ENCODE assay signal across 10 mouse cellular contexts in genomic region chr16:36985636-36986042, GRCm38 (mm10). TPM values are rescaled to one million over a fixed set of nuclear protein-coding genes. Genes with fewer than 3 reads are reported as not detected.
DNase-seq lines count a peak whose midpoint lies in the region; ATAC-seq and TF ChIP-seq lines count a peak whose summit lies in the region.
"Had no signal": no experiment of that assay in that cellular context is flagged by ENCODE, and none has a peak within 500 bp of the region (broad histone marks: within the 10 kb centered on the region; RNA-seq: fewer than 3 reads in every experiment).

No protein-coding gene starts in this region.

- no peak overlapping the region for H3K4me2 ChIP-seq in stomach, postnatal 0 days (replicated peaks; ENCODE audit: low read depth)

- peaks cover 21% of the 10 kb centered on the region for H3K4me1 ChIP-seq in heart, embryonic 10.5 days
- no peaks in the 10 kb centered on the region for H3K4me1 ChIP-seq in stomach, postnatal 0 days (replicated peaks; ENCODE audit: control insufficient read depth, insufficient read depth)

- no peaks in the 10 kb centered on the region for H3K27me3 ChIP-seq in heart, embryonic 10.5 days (ENCODE audit: insufficient read depth, poor library complexity, severe bottlenecking)
- H3K27me3 ChIP-seq in stomach, postnatal 0 days (ENCODE audit: control insufficient read depth, insufficient read depth, low read length): no peaks in the 10 kb centered on the region

- H3K27ac ChIP-seq in heart, embryonic 10.5 days: no peak overlapping the region
- no peak overlapping the region for H3K27ac ChIP-seq in stomach, postnatal 0 days (replicated peaks)

- DNase-seq in heart, adult 18-20 months: peak; percentile 45 to 49
- DNase-seq in heart, embryonic 10.5 days (ENCODE audit: low spot score): no peak
- peak; percentile 42 for DNase-seq in CD4-positive, CD25-positive, alpha-beta regulatory T cell, adult 2 months (ENCODE audit: low read depth, low spot score)
- peak; percentile 85 to 93 for DNase-seq in natural killer cell, adult 2 months (ENCODE audit: low spot score in 2 of 2)
- DNase-seq in urinary bladder, postnatal 14 days (ENCODE audit: low spot score): no peak
- no peak for DNase-seq in stomach, postnatal 0 days (ENCODE audit: low spot score)
- no peak for DNase-seq in right cerebral cortex, postnatal 36 days (ENCODE audit: low spot score in 2 of 2)
- DNase-seq: adrenal gland, postnatal 36 days had no signal

- no peak for TF ChIP-seq EP300 in stomach, postnatal 0 days (optimal IDR thresholded peaks at IDR 0.05)

- H3K4me3 ChIP-seq in heart, embryonic 10.5 days: no peak overlapping the region
- H3K4me3 ChIP-seq in stomach, postnatal 0 days (ENCODE audit: low read depth, low read length): no peak overlapping the region

- 63% methylated on average over 5 of the region's 5 CpGs for WGBS in heart, embryonic 10.5 days
- WGBS in stomach, postnatal 0 days: 63% methylated on average over 5 of the region's 5 CpGs

- H3K36me3 ChIP-seq in heart, embryonic 10.5 days: peaks cover 9% of the 10 kb centered on the region; the same call in 1 of the 2 replicates
- no peaks in the 10 kb centered on the region for H3K36me3 ChIP-seq in stomach, postnatal 0 days (ENCODE audit: control insufficient read depth, insufficient read depth, low read length)

- no peaks in the 10 kb centered on the region for H3K9me3 ChIP-seq in heart, embryonic 10.5 days
- no peaks in the 10 kb centered on the region for H3K9me3 ChIP-seq in stomach, postnatal 0 days (ENCODE audit: control insufficient read depth, low read length)

- TF ChIP-seq CTCF in stomach, postnatal 0 days (IDR thresholded peaks at IDR 0.05; ENCODE audit: low read depth): no peak

- H3K9ac ChIP-seq in stomach, postnatal 0 days (ENCODE audit: low read length): no peak overlapping the region

- peak; percentile 80 for ATAC-seq in inflammation-experienced regulatory T-cells, adult 6 months
- ATAC-seq in stomach, postnatal 0 days (ENCODE audit: low FRiP score, low TSS enrichment): no peak

RNA-seq across cellular contexts. Expression of gene Fbxo40, which starts 4.6 kb away (rescaled TPM):
- total RNA-seq in heart, adult 18-20 months (2021): 100 to 1,000 TPM; 187 to 205 TPM
- 3.7 and 6.9 TPM in 2 replicates for polyA plus RNA-seq in heart, embryonic 10.5 days (2016; fragmentation: Nextera tagmentation; extraction: Ambion mirVana)
- polyA plus RNA-seq in inflammation-experienced regulatory T-cells, adult 6 months (2017; shearing (Covaris generic)): under 1 TPM; 0.40 to 0.55 (median 0.45) TPM
- polyA plus RNA-seq in stomach, postnatal 0 days (2015; fragmentation: Nextera tagmentation; extraction: Ambion mirVana): 0.07 TPM in 1 of 2 replicates, not detected in the other
- polyA plus RNA-seq: midbrain, postnatal 0 days had no signal

RNA-seq across cellular contexts. Expression of gene Polq, which starts 25.9 kb away (rescaled TPM):
- total RNA-seq in heart, adult 18-20 months (2021): 1 to 10 TPM; 4.4 to 5.8 TPM
- 9.8 and 11.1 TPM in 2 replicates for polyA plus RNA-seq in heart, embryonic 10.5 days (2016; fragmentation: Nextera tagmentation; extraction: Ambion mirVana)
- 1 to 10 TPM; 2.6 to 6.8 (median 3.4) TPM for polyA plus RNA-seq in inflammation-experienced regulatory T-cells, adult 6 months (2017; shearing (Covaris generic))
- polyA plus RNA-seq in stomach, postnatal 0 days (2015; fragmentation: Nextera tagmentation; extraction: Ambion mirVana): 0.87 and 1.1 TPM in 2 replicates

RNA-seq across cellular contexts. Expression of gene Hcls1, which starts 50.9 kb away (rescaled TPM):
- 10 to 100 TPM in 1 of 2 experiments, 1 to 10 TPM in 1; 10.0 to 12.4 TPM for total RNA-seq in heart, adult 18-20 months (2021)
- polyA plus RNA-seq in heart, embryonic 10.5 days (2016; fragmentation: Nextera tagmentation; extraction: Ambion mirVana): 2.2 and 3.8 TPM in 2 replicates
- polyA plus RNA-seq in inflammation-experienced regulatory T-cells, adult 6 months (2017; shearing (Covaris generic)): 100 to 1,000 TPM; 180 to 219 (median 188) TPM
- polyA plus RNA-seq in stomach, postnatal 0 days (2015; fragmentation: Nextera tagmentation; extraction: Ambion mirVana): 3.0 and 3.7 TPM in 2 replicates

Comparison
In these comparisons a context has a peak if more than half of its experiments do, and no peak if none do; other contexts are left out.
1. DNase-seq: peak in heart, adult 18-20 months (2 of 2), CD4-positive, CD25-positive, alpha-beta regulatory T cell, adult 2 months (single experiment) and natural killer cell, adult 2 months (2 of 2); none in heart, embryonic 10.5 days (single experiment), urinary bladder, postnatal 14 days (single experiment), stomach, postnatal 0 days (single experiment) and right cerebral cortex, postnatal 36 days (0 of 2).
2. RNA of gene Hcls1, which starts 50.9 kb away (polyA plus RNA-seq): 180 to 219 TPM in inflammation-experienced regulatory T-cells, adult 6 months; 2.2 to 3.8 TPM in heart, embryonic 10.5 days and 3.0 to 3.7 TPM in stomach, postnatal 0 days; every median in the first group is over 10 times any median in the second.